Mouse (Mus musculus) sigmoid colon, adult 10 weeks (tissue): Measurements from ENCODE around the gene Fam19a4. TPM values are rescaled to one million over a fixed set of nuclear protein-coding genes. Genes with fewer than 3 reads are reported as not detected.

Experiments used
- polyA plus RNA-seq: library from polyadenylated mRNA; stranded (reverse); fragments of 350-450 nt; fragmentation: Illumina TruSeq; extraction: RNeasy Lipid Tissue Mini Kit (QIAGEN cat#74804); gene quantifications from one replicate; pipeline ENCODE4 v1.2.3, GENCODE M21; 2014; ENCODE audit warnings: low read depth, low replicate concordance

The Fam19a4 gene
- not detected for polyA plus RNA-seq

GRCm38 (mm10) chr6:97060074-97060681 is at the start of gene Fam19a4:
Fam19a4 (minus strand) TSS chr6:97060413.

Other genes starting within 250 kb of the Fam19a4 start
- gene Eogt, start 88.8 kb upstream of the Fam19a4 start, polyA plus RNA-seq: 13.0 TPM
- 93.8 TPM for gene Tmf1, start 118.7 kb upstream of the Fam19a4 start, polyA plus RNA-seq
- gene Uba3, start 145.2 kb upstream of the Fam19a4 start, polyA plus RNA-seq: 190 TPM
- 85.0 TPM for gene Arl6ip5, start 150.3 kb upstream of the Fam19a4 start, polyA plus RNA-seq
- gene Lmod3, start 192.3 kb upstream of the Fam19a4 start, polyA plus RNA-seq: not detected